Mouse (Mus musculus): ENCODE data around the gene Zer1.

Zer1 gene

DNA sequence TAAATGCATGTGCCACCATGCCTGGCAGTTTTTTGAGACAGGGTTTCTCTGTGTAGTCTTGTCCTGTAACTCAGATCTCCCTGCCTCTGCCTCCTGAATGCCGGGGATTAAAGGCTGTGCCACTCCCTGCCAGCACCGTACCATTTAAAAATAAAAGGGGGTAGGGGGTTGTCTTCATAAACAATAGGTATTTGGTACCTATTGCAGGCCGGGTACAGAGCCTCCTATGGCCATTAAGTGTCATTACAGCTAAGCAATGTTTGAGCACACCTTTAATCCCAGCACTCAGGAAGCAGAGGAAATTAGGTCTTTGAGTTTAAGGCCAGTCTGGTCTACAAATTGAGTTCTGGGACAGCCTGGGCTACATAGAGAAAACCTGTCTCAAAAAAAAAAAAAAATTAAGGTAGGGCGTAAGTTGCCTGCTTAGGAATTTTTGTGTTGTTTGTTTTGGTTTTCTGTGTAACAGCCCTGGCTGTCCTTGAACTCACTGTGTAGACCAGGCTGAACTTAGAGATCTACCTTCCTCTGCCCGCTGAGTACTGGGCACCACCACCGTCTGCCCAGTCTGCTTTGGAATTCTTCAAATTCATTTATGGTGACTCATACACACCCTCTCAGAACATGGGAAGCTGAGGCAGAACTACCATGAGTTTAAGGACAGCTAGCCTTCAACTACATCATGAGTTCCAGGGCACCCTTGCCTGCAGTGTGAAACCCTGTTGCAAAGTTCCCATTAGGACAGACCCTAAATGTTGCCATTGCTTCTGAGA, 72.2 kb downstream of the Zer1 start:
- DNase-seq (ENCODE audit: low spot score in 2 of 2): no peak

DNA sequence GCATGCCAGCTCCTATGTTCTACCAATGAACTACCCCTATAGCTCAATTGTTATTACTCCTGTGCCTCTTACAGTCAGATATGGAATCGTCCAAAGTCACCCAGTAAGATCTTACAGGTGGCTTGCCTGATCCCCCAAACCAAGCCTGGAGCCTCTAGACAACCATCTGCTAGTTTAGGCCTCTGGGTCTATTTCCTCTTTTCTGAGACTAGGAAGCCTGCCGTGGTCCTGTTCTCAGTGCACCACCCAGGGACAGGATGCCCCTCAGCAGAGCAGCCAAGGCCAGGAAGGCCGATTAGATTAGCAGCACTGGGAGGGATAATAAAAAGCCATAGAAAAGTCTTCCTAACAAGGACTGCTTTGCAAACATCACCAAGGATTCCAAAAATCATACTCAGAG, 74.6 kb downstream of the Zer1 start:
- DNase-seq (ENCODE audit: low spot score in 2 of 2): no peak

DNA sequence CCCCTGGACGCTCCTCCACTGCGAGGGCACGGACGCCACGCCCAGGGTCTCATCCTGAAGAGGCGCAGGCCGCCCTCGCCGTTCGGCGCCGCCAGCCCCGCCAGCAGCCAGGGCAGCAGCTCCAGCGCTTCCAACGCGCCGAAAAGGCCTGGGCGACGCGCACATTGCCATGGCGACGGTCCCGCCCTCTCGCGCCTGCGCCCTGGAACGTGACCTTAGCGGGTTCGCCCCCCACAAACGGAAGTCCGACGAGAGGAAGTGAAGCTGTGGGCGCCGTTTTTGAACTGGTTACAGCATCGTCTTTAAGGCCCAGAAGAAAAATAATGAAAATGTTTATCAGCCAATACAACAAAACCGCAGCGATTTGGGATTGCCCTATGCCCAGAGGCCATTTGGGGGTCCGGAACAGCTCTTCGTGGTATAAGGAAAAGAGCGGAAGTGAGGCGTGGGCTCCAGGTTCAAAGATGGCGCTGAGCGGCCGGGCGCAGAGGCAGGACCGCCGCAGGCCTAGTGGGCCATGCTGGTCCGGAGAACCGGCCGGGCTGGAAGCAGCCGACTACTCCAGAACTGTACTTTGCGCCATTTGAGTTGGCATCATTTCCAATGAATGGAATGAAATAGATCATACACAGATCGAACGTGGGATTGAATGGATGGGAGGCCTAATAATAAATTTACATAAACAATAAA, 75.5 kb downstream of the Zer1 start, which contains the start of gene Wdr34:
TSS of gene Wdr34 (minus strand) at position 183 of the 690 bp plus-strand sequence.
- peak; percentile 97 to 98 for DNase-seq (ENCODE audit: low spot score in 2 of 2)

DNA sequence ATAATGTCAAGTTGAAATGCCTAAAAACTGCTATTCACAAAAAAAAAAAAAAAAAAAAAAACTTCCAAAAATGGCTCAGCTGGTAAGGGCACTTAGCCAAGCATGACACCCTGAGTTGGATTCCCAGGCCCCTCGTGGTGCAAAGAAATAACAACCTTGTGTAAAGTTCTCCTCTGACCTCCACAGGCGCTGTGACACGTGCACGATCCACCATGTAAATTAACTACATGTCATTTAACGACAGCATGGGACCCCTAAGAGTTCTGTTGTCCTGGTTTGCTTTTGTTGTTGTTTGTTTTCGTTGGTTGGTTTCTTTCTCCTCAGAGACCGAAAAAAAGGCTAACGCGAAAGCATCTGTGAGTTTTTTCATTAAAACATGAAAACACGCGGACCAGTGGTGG, 76.3 kb downstream of the Zer1 start:
- no peak for DNase-seq (ENCODE audit: low spot score in 2 of 2)
